Mouse (Mus musculus): ENCODE results near the gene Rnaseh2b.

GRCm38 (mm10) chr14:62353372-62353771 is 61.0 kb downstream of the Rnaseh2b start:
- TF ChIP-seq CTCF (conservative IDR thresholded peaks at IDR 0.05; ENCODE audit: low read length) (no peak), NANOG (IDR thresholded peaks at IDR 0.05; ENCODE audit: borderline replicate concordance, low read length) (no peak)

All from E14TG2a.4 (cell line).